Mouse (Mus musculus): ENCODE measurements around the gene Cep162. TPM values are rescaled to one million over a fixed set of nuclear protein-coding genes. Genes with fewer than 3 reads are reported as not detected.

Cep162 gene
- 14.4 TPM for polyA plus RNA-seq (2014; fragmentation: Illumina TruSeq; extraction: RNeasy Lipid Tissue Mini Kit (QIAGEN cat#74804))

DNA sequence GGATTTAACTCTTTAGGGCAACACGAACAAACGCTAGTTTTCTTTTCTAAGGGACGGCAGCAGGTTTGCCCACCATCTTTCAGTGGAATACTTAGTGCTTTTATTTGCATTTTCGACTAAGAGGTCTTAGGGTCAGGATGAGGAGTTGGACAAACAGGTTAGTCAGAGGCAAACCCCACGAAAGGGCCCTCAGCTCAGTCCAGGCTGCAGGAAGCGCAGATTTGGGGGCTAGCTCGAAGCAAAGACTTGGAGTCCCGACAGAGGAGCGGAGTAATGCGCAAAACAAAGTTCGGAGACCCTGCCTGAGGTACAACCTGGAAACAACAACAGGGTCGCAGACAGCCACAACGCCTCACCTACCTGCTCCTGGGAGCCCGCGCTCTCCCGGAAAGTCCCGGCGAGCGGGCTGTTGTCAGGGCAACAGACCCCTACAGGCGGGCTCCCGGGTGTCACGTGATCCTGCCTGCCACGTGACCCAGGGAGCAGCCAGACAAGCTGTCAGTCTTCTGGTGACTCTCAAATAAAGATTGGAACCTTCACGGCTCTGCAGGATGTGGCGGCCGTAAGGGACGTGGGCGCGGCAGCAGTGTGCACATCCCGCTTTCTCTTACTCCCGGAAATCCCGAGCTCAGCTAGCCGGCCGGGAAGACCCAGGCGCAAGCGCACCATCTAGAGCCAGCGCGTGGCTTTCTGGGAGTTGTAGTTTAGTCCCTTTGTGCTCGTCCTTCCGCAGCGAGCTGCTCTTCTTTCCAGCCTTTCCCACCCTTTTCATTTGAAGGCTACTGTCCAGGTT is at the start of gene Cep162:
Gene Cep162, minus strand, starts transcription at position 634 of the 793 bp plus-strand sequence.

DNA sequence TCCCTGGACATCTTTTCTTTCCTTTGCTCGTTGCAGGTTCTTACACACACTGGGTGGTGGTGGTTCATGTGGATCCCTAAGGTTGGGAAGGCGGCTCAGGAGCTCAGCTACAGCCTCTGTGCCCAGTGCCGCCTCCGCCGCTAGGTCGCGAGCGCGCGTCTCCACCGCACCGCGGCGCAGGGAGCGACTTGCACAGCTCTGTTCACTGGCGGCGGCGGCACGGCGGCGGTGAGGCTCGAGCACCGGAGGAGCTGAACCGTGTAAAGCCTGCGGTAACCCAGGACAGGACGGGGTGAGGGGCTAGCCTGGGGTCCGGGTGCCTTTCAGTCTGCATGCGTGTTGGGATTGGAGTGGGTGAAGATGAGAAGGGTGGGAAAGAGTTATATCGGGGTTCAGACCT is 111.2 kb downstream of the Cep162 start, which contains the start of gene Mrap2:
Gene Mrap2, plus strand, starts transcription at position 201 of the 400 bp plus-strand sequence.

Other genes with a start within 250 kb of the Cep162 start
- not detected for gene Ripply2, start 240.0 kb downstream of the Cep162 start, polyA plus RNA-seq (2014; fragmentation: Illumina TruSeq; extraction: RNeasy Lipid Tissue Mini Kit (QIAGEN cat#74804))
- 111 TPM for gene Cyb5r4, start 233.5 kb downstream of the Cep162 start, polyA plus RNA-seq (2014; fragmentation: Illumina TruSeq; extraction: RNeasy Lipid Tissue Mini Kit (QIAGEN cat#74804))
- gene Mrap2, start 111.2 kb downstream of the Cep162 start, polyA plus RNA-seq (2014; fragmentation: Illumina TruSeq; extraction: RNeasy Lipid Tissue Mini Kit (QIAGEN cat#74804)) = 0.46 TPM

Measured in ovary, adult 10 weeks (tissue).